Mouse (Mus musculus) lung, adult 2 months (tissue): ENCODE results near the gene Akain1.

Source experiments
- CTCF ChIP-seq: fragments of 200-500 bp; IDR thresholded peaks from 2 replicates; pipeline ENCODE4 v1.5.1; 2011; ENCODE audit warnings: mild to moderate bottlenecking, low read length, control low read depth; ENCODE audit not compliant: insufficient read depth
- POLR2A ChIP-seq: fragments of 200-500 bp; IDR thresholded peaks from 2 replicates; pipeline ENCODE4 v1.6.1; 2011; ENCODE audit warnings: low read depth, mild to moderate bottlenecking, control low read depth, low read length, borderline replicate concordance; ENCODE audit errors: extremely low read depth

- TF ChIP-seq CTCF (no peak), POLR2A (no peak)
These were observed 23.0 kb upstream of the Akain1 start for GRCm38 (mm10) chr17:69416163-69416562.
